Mouse (Mus musculus): ENCODE measurements around the gene Fbxo30. TPM values are rescaled to one million over a fixed set of nuclear protein-coding genes. Genes with fewer than 3 reads are reported as not detected.
"Not testable (repeated sequence)": the region's sequence is repeated elsewhere in the genome, so short reads cannot be mapped to it uniquely, and the experiment has no call there.

Fbxo30 gene
- polyA plus RNA-seq, 1 experiment from 2014 or later = 32.8 TPM

DNA sequence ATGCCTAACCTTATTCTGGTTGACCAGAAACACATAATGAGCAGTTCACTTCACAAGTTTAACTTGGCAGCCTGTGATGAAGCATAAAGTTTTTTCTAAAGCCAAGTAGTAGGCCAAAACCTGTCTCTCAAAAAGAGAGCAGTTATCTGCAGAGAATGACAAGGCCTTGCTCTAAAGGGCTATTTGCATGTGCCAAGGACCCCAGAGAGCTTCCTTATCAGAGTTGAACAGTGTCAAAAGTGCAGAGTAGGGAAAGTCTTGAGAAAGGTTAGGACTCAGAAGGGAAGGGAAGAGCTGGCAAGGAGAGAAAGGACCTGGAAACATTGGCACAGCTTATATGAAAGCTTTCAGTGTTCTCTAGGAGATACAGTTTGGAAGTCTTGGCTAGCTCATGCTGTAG lies 29.4 kb downstream of the Fbxo30 start:
- ATAC-seq (ENCODE audit: insufficient read depth, low FRiP score) = no peak
- Histone ChIP-seq H3K4me3 (replicated peaks; ENCODE audit: low read length) (no peak overlapping the region), H3K27ac (ENCODE audit: low read length) (no peak overlapping the region), H3K9ac (ENCODE audit: low read length) (no peak overlapping the region), H3K4me2 (ENCODE audit: low read depth, low read length) (no peak overlapping the region), H3K27me3 (ENCODE audit: control insufficient read depth, insufficient read depth, low read length) (no peaks in the 10 kb centered on the region), H3K9me3 (replicated peaks; ENCODE audit: control insufficient read depth, low read length) (no peaks in the 10 kb centered on the region), H3K4me1 (ENCODE audit: control insufficient read depth, insufficient read depth, low read length) (no peaks in the 10 kb centered on the region), H3K36me3 (ENCODE audit: control insufficient read depth, insufficient read depth, low read length) (no peaks in the 10 kb centered on the region)

DNA sequence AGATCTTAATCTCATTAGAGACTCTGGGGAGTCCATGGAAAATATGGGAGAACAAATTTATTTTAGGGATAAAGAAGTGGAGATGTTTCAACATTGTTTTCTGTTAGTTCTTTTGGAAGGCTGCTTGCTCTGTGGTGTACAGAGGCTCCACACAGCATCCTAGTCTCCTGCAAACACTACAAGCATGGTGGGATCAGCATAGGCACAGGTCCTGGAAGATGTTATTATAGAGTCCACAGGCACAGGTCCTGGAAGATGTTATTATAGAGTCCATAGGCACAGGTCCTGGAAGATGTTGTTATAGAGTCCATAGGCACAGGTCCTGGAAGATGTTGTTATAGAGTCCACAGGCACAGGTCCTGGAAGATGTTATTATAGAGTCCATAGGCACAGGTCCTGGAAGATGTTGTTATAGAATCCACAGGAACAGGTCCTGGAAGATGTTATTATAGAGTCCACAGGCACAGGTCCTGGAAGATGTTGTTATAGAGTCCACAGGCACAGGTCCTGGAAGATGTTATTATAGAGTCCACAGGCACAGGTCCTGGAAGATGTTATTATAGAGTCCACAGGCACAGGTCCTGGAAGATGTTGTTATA lies 36.8 kb downstream of the Fbxo30 start:
- H3K4me3 ChIP-seq (replicated peaks; ENCODE audit: low read length); H3K4me2 ChIP-seq (ENCODE audit: low read depth, low read length); ATAC-seq (ENCODE audit: insufficient read depth, low FRiP score); H3K36me3 ChIP-seq (ENCODE audit: control insufficient read depth, insufficient read depth, low read length); H3K27ac ChIP-seq (ENCODE audit: low read length); H3K4me1 ChIP-seq (ENCODE audit: control insufficient read depth, insufficient read depth, low read length); H3K27me3 ChIP-seq (ENCODE audit: control insufficient read depth, insufficient read depth, low read length); H3K9ac ChIP-seq (ENCODE audit: low read length); H3K9me3 ChIP-seq (replicated peaks; ENCODE audit: control insufficient read depth, low read length): not testable (repeated sequence)

DNA sequence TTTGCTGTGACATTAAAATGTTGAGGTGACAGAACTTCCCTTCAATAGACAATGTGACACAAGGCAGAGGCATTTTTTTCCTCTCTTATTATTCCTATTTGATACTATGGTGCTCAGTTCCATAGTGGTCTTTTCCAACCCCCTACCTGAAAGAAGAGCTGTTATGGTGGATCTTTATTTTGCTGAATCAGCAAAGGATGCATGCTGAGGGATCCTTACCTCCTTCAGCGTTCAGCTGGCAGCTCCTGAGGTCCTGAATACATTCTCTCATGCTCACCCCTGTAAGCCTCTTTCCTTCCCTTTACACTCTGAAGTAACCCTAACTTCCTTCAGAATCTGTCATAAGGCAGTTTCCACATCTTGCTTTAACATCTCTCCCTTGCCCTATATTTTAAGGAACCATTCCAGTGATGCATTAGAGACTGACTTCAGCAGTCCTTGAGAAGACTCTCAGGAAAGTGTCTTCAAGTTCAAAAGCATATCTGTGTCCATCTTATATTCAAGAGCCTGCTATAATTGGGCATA lies 38.4 kb downstream of the Fbxo30 start:
- Histone ChIP-seq H3K27ac (ENCODE audit: low read length) (no peak overlapping the region), H3K4me3 (replicated peaks; ENCODE audit: low read length) (no peak overlapping the region), H3K36me3 (ENCODE audit: control insufficient read depth, insufficient read depth, low read length) (no peaks in the 10 kb centered on the region), H3K4me2 (ENCODE audit: low read depth, low read length) (no peak overlapping the region), H3K9me3 (replicated peaks; ENCODE audit: control insufficient read depth, low read length) (no peaks in the 10 kb centered on the region), H3K27me3 (ENCODE audit: control insufficient read depth, insufficient read depth, low read length) (no peaks in the 10 kb centered on the region), H3K9ac (ENCODE audit: low read length) (no peak overlapping the region), H3K4me1 (ENCODE audit: control insufficient read depth, insufficient read depth, low read length) (no peaks in the 10 kb centered on the region)
- ATAC-seq (ENCODE audit: insufficient read depth, low FRiP score) = no peak
- 79% methylated on average over 1 of the region's 1 CpGs for WGBS

DNA sequence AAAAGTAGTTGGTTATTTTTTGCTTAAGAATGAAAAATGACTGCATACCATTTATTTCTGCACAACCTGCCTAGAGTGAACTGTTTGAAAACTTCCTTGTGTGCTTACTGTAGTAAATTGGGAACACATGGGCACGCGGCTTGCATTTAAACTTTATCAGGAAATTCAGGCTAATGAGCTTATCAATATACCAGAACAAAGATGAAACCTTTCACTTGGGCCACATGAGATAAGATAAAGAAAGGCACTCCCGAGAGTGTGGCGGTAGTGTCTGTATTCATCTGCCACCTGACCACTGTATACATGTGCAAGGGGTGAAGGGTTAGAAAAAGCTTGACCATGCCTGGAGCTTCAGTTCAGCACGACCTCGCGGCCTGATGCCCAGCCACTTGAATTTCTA lies 41.2 kb downstream of the Fbxo30 start:
- no peak for ATAC-seq (ENCODE audit: insufficient read depth, low FRiP score)
- no peaks in the 10 kb centered on the region for H3K4me1 ChIP-seq (ENCODE audit: control insufficient read depth, insufficient read depth, low read length)
- H3K9me3 ChIP-seq (replicated peaks; ENCODE audit: control insufficient read depth, low read length) = no peaks in the 10 kb centered on the region
- H3K27ac ChIP-seq (ENCODE audit: low read length) = no peak overlapping the region
- H3K4me2 ChIP-seq (ENCODE audit: low read depth, low read length) = no peak overlapping the region
- no peaks in the 10 kb centered on the region for H3K36me3 ChIP-seq (ENCODE audit: control insufficient read depth, insufficient read depth, low read length)
- 57% methylated on average over 7 of the region's 7 CpGs for WGBS
- H3K9ac ChIP-seq (ENCODE audit: low read length) = no peak overlapping the region
- no peaks in the 10 kb centered on the region for H3K27me3 ChIP-seq (ENCODE audit: control insufficient read depth, insufficient read depth, low read length)
- H3K4me3 ChIP-seq (replicated peaks; ENCODE audit: low read length) = no peak overlapping the region

DNA sequence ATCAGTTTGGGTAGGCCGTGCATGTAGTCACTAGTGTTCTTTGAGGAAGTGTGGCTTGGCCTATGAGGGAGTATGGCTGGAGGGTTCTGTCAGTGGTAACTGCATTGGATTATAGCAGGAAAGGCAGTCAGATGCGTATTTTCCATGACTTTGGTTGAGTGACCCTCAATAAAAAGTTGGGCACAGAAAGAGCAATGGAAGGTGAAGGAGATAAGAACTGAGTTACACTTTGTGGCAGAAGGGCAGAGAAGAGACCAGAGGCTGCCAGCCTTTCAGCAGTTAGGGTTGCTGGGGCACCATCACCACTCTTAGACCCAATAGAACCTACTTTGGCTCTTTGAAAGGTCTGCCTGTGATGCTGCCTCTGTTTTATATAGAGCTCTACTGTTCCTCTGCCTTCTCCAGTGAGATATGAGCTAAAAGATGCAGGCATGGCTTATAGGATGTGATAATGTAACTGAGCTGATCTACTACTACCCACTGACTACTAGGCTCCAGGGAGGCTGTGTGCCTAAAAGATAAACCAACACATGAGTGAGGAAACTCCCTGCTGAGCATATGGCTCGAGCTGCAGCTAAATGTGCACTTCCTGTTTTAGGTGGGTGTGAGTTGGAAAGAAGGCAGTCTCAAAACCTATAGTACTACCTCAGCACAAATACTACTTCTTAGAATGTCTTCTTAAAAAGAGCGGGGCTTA lies 42.2 kb downstream of the Fbxo30 start:
- no peak for ATAC-seq (ENCODE audit: insufficient read depth, low FRiP score)

DNA sequence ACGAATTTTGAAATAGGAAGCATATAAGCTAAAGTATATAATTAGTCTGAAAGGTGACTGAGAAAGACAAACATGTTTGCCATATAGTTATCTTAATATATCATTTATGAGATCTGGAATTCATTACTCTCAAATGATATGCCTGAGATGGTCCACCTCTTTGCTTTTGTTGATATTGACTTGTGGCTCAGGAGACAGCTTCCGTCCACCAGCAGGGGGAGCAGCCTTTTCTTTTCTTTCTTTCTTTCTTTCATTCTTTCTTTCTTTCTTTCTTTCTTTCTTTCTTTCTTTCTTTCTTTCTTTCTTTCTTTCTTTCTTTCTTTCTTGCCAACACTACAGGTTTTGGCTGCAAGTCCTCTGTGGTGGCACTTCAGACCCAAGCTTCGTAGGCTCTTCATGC lies 45.4 kb downstream of the Fbxo30 start:
- no peaks in the 10 kb centered on the region for H3K9me3 ChIP-seq (replicated peaks; ENCODE audit: control insufficient read depth, low read length)
- no peak for ATAC-seq (ENCODE audit: insufficient read depth, low FRiP score)
- WGBS = 87% methylated on average over 3 of the region's 3 CpGs

More for the DNA sequence above, 42.2 kb downstream of the Fbxo30 start:
- no peaks in the 10 kb centered on the region for H3K27me3 ChIP-seq (ENCODE audit: control insufficient read depth, insufficient read depth, low read length)
- no peak overlapping the region for H3K4me2 ChIP-seq (ENCODE audit: low read depth, low read length)
- no peaks in the 10 kb centered on the region for H3K36me3 ChIP-seq (ENCODE audit: control insufficient read depth, insufficient read depth, low read length)
- no peak overlapping the region for H3K27ac ChIP-seq (ENCODE audit: low read length)
- H3K4me1 ChIP-seq (ENCODE audit: control insufficient read depth, insufficient read depth, low read length) = no peaks in the 10 kb centered on the region
- no peak overlapping the region for H3K4me3 ChIP-seq (replicated peaks; ENCODE audit: low read length)
- H3K9ac ChIP-seq (ENCODE audit: low read length) = no peak overlapping the region
- 72% methylated on average over 4 of the region's 4 CpGs for WGBS
- H3K9me3 ChIP-seq (replicated peaks; ENCODE audit: control insufficient read depth, low read length) = no peaks in the 10 kb centered on the region

DNA sequence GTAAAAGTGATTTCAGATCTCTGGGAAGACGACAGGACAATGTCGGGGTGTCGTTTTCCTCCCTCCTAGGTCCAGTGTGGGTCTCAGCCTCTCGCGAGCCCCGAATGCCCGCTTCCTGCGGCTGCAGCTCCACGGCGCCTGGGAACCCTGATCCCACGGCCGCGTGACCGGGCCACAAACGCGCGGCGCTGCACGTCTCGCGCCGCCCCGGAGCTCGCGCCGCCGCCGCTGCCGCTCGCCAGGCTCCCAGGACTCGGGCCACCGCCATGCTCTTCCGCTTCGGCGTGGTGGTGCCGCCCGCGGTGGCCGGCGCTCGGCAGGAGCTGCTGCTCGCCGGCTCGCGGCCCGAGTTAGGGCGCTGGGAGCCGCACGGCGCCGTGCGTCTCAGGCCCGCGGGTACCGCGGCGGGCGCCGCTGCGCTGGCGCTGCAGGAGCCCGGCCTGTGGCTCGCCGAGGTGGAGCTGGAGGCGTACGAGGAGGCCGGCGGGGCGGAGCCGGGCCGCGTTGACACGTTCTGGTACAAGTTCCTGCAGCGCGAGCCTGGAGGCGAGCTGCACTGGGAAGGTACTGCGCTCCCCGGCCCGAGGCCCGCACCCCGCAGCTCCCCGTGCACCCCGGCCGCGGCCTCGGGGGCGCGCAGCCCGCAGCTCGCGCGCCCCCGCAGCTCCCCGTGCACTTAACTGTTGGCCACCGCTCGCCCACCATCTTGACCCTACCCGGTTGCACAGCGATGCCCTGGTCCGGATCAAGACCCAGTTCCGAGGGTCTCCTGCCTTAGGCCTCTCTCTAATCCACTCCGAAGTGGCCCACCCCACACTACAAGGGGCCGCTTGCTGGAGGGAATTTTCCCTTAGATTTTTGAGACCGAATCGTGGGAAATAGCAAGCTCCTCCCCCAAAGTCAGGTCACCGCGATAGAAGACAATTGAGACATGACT lies 62.3 kb downstream of the Fbxo30 start, which contains the start of gene Epm2a:
Gene Epm2a, plus strand, starts transcription at position 200 of the 937 bp plus-strand sequence.
- H3K4me1 ChIP-seq (ENCODE audit: control insufficient read depth, insufficient read depth, low read length) = 0 out of 2 replicates have a peak, but pooled peaks cover 2% of the 10 kb centered on the region
- H3K9me3 ChIP-seq (replicated peaks; ENCODE audit: control insufficient read depth, low read length) = no peaks in the 10 kb centered on the region
- H3K27me3 ChIP-seq (ENCODE audit: control insufficient read depth, insufficient read depth, low read length) = no peaks in the 10 kb centered on the region
- no peaks in the 10 kb centered on the region for H3K36me3 ChIP-seq (ENCODE audit: control insufficient read depth, insufficient read depth, low read length)
- peak within 1 kb of the TSS; percentile 98 for H3K27ac ChIP-seq (ENCODE audit: low read length)
- H3K4me3 ChIP-seq (replicated peaks; ENCODE audit: low read length) = peak within 1 kb of the TSS; percentile 67
- peak; percentile 97 for ATAC-seq (ENCODE audit: insufficient read depth, low FRiP score)
- peak within 1 kb of the TSS; percentile 88 for H3K4me2 ChIP-seq (ENCODE audit: low read depth, low read length)
- H3K9ac ChIP-seq (ENCODE audit: low read length) = peak within 1 kb of the TSS; percentile 94
- WGBS = under 1% methylated on average over 91 of the region's 106 CpGs

More for the DNA sequence above, 45.4 kb downstream of the Fbxo30 start:
- H3K27me3 ChIP-seq (ENCODE audit: control insufficient read depth, insufficient read depth, low read length) = no peaks in the 10 kb centered on the region
- H3K4me1 ChIP-seq (ENCODE audit: control insufficient read depth, insufficient read depth, low read length) = no peaks in the 10 kb centered on the region
- no peak overlapping the region for H3K4me2 ChIP-seq (ENCODE audit: low read depth, low read length)
- no peak overlapping the region for H3K4me3 ChIP-seq (replicated peaks; ENCODE audit: low read length)
- no peak overlapping the region for H3K27ac ChIP-seq (ENCODE audit: low read length)
- H3K9ac ChIP-seq (ENCODE audit: low read length) = no peak overlapping the region
- H3K36me3 ChIP-seq (ENCODE audit: control insufficient read depth, insufficient read depth, low read length) = no peaks in the 10 kb centered on the region

DNA sequence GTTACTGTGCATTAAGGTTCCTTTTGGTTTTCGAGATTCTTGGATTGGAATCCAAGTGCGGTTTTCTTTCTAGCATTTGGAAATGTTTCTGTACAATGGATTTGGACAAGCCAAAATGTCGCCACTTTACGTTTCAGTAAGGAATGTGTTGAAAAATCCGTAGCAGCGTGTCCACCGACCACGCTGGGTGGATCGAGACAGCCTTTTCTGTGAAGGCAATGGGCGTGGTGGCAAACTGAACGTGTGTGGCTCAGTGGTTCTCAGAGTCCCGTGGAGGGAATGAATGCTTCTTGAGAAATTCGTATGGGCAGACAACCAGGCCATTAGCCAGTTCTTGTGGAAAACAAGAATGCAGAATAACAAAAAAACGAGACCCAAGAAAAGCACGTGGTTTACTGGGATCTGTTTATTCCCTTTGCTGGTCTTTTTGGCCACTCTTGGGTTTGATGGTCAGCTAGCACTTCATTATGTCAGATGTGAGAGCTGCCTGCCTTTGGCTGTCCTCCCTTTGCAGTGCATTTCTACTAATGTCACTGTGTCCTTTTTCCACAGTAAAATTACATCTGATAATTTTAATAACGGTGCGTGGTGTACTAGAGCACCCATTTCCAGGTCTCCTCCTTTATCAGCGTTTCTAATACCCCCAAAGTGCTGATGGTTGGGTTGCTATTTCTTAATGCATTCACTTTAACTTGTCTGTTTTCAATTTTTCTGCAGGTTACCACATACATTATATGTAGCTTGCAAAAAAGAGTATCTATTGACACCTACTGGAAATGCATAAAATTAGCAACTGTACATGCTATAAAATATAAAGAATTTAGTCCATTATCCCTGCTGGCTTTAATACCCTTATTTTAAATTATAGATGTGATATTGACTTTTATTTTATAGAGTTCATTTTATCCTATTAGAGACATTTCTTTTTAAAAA lies 63.7 kb downstream of the Fbxo30 start:
- 79% methylated on average over 18 of the region's 18 CpGs for whole genome bisulfite sequencing
- Histone ChIP-seq H3K9ac (ENCODE audit: low read length) (no peak overlapping the region), H3K9me3 (replicated peaks; ENCODE audit: control insufficient read depth, low read length) (no peaks in the 10 kb centered on the region), H3K4me3 (replicated peaks; ENCODE audit: low read length) (no peak overlapping the region), H3K4me2 (ENCODE audit: low read depth, low read length) (no peak overlapping the region), H3K36me3 (ENCODE audit: control insufficient read depth, insufficient read depth, low read length) (no peaks in the 10 kb centered on the region), H3K27ac (ENCODE audit: low read length) (no peak overlapping the region), H3K27me3 (ENCODE audit: control insufficient read depth, insufficient read depth, low read length) (no peaks in the 10 kb centered on the region), H3K4me1 (ENCODE audit: control insufficient read depth, insufficient read depth, low read length) (0 out of 2 replicates have a peak, but pooled peaks cover 2% of the 10 kb centered on the region)
- ATAC-seq (ENCODE audit: insufficient read depth, low FRiP score) = no peak

Data from stomach, embryonic 16.5 days (tissue).